Mouse (Mus musculus): Measurements from ENCODE around the gene Tmem88.

Gene Tmem88

DNA sequence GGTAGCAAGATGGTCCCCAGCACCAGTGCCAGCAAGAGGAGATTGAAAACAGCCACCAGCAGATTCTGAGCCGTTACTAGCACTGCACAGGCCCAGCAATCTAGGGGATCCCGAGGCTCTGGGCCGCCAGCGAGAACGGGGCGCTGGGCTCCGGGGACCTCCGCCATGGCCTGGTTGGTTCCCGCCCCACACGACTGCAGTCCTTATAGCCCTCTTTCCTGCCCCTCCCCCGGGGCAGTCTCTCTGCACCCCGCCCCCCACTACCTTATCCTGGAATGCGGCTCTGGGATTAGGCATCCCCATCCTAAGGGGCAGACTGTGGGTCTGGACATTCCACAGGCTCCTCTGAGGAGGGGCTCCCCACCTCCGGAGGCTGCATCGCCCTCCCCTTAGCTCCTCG, at the start of gene Tmem88:
Tmem88 (minus strand) TSS at position 176 of the 400 bp plus-strand sequence.
- DNase-seq: peak in 1 of 2 experiments; percentile 62

DNA sequence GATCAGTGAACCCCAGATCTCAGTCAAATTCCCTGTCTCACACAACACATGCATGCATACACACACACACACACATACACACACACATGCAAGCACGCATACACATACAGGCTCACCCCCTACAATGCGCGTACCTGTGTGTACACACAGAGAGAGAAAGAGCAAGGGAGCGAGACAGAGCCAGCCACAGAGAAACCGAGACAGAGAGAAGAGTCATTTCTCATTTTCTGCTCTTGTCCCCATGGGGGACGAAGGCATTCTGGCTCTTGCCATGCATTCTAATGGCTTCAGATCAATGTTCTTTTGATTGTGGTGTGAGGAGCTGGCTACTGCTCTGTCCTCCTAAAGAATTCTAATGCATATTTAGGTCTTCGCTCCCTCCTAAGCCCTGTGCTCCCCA, 49.3 kb upstream of the Tmem88 start:
- DNase-seq: no peak

DNA sequence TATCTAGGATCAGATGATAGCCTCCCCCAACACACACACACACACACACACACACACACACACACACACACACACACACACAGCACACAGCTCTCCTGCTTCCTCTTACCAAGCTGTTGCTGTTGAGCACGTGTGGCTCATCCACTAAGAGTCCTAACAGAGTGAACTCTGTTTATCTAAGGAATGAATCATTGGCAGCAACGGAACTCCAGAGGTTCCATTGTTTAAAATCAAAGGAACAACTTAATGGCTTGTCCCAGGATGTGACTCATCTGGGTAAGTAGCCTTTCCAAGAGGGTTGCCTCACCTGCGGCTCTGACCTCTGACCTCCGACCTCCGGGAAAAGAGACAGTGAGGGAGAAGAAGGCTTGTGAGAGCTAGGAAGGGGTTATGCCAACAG, 45.3 kb upstream of the Tmem88 start:
- DNase-seq: no peak

DNA sequence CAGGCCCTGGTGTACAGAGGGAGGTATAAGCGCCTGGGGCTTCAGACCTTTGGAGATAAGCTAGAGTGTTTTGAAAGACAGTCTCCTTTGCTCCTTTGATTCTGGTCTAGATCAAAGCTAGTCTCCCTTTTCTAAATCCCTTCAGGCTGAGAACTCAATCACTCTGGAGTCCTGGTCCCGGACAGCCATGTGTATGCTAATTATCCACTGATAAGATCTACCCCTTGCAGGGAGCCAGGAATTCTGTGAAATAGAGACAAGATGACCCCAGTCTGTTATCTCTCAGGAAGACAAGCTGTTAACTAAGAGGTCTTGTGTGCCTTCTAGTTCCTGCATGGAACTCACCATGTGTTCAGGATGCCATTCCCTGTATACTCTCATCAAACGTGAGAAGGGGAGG, 39.3 kb upstream of the Tmem88 start:
- DNase-seq: no peak

DNA sequence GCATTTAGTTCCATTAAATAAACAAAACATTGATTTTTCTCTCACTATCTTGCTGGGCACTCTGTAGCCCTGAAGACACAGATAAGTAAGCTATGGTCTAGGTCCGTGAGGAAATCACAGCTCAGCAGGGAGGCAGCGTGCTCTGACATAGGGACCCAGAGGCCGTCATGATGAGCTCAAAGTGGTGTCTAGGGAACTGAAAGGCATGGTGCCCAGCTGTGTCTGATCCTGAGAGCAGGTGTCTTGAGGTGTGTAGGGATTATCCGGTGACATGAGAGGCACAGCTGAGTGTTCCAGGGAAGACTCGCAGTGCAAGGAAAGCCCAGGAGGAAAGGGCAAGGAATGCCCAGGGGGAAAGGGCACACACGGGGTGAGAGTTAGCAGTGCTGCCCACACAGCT, 35.2 kb upstream of the Tmem88 start:
- DNase-seq: no peak

DNA sequence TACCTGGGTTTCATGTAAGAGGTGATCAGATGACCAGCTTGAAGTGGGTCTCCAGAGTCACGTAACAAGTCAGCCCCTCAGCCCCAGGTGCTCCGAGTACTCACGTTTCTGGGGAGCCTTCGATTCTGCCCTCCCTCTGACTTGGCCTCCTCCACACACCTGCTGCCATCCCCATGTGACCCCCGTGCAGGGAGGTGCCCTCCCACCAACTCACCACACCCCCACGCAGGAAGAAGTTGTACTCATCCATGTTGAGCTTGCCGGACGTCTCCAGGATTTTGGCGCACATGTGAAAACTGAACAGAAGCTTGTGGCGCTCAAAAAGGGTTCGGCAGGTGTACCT, 34.6 kb upstream of the Tmem88 start:
- DNase-seq: no peak

DNA sequence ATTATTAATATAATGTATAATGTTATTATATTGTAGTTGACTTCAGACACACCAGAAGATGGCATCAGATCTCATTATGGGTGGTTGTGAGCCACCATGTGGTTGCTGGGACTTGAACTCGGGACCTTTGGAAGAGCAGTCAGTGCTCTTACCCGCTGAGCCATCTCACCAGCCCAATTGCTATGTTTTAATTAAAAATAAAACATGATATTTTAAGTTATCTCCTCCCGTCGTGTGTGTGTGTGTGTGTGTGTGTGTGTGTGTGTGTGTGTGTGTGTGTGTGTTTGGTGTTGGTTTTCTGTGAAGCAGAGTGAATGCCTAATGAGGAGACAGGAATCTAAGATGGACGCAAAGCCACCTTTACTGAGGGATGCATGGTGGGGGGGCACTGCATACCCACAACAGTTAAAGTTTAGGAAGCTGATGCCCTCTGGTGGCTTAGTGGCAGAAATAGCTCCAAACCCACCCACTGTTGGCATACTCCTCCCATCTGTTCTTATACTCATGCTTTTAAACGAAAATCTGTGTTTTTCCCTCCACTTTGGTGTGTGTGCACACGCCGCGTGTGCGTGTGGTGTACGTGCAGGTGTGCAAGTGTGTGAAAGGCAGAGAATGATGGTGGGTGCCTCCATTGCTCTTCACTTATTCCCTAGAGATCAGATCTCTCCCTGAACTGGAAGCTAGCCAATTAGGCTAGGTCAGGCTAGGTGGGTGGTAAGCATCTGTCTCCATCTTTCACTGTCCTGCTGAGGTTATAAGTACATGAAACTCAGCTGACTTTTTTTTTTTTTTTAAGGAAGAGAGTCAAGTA, 34.0 kb upstream of the Tmem88 start:
- DNase-seq: peak; percentile 78 to 89

DNA sequence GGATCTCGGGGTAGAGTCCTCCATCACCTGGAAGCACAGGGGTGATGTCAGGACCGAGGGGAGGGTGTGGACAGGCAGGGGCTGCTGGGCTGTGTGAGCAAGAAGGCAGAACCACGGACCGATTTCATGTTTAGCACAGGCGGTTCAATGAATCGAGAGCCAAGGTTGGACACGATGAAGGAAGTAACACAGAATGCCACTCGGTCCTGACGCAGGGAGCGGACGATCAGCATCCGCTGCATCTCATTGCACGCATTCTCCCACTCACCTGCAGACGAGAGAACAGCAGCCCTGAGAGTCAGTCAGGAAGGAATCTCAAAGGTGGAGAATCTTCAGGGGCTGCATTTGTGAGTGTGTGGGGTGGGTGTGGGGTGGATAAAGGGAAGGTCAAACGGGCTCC, 32.6 kb upstream of the Tmem88 start:
- no peak for DNase-seq

DNA sequence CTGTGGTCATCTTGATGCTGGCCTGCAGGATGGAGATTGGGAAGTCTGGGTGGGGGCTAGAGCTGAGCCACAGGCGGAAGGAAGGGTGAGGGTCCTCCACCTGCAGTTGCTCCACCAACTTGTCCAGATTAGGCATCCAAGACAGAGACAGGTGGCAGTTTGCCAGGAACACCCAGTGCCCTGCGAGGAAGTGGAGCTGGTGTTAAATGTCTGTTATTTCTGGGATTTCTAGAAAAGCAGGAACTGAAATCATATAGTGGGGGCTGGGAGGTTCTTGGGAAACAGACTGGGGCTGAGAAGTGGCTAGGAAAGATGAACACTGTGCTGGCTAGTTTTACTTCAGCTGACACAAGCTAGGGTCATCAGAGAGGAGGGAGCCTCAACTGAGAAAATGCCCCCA, 31.3 kb upstream of the Tmem88 start:
- DNase-seq: peak in 1 of 2 experiments; percentile 49

DNA sequence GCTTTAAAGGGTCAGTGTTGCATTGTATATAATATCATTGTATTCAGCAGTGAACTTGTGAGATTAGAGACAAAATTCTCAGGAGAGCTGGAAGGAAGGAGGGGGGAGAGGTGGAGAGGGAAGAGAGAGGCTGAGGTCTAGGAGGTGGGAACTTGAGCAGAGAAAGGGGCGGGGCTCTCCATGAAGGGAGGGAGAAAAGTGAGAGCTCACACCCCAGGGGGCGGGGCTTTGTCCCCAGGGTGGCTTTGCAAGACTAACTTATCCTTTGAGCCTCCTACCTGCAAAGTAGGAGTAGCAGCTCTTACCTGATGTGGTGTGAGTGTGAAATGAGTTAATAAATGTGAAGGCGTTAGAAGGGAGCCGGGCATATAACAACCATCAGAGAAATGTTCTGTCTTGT, 30.7 kb upstream of the Tmem88 start:
- DNase-seq: no peak

DNA sequence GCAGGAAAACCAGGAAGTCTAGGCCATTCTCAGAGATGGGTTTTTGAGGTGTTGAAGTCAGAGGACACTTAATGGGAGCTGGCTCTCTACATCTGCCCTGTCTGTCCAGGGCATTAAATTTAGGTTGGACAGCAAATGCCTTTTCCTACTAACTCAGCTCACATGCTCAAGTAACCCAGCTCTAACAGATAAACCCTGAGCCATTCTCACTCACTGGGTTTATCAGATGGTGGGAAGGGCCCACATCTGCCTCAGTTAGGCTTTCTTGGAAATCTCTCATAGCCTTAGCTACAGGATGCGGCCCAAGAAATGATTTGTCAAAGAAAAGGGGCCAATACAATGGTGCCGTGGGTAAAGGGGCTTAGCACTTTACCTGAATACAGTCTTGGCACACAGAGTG, 28.2 kb upstream of the Tmem88 start:
- DNase-seq: no peak

DNA sequence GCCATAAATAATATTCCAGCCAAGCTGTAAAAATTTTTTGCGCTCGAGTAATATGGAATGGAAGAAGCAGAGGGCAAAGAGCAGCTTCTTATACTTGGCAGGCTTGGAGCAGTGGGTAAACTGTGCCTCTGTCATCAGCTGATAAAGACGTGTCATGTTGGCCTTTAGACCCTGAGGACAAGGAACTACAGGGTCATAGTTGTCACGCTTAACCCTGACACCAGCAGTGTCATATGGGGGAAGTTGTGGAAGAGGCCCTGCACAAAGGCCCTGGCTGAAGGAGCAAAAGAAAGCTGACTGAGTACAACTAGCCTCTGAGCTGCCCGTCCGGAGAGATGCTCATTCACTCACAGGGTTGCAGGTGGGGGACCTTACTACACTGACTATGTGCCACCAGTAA, 25.9 kb upstream of the Tmem88 start:
- no peak for DNase-seq

DNA sequence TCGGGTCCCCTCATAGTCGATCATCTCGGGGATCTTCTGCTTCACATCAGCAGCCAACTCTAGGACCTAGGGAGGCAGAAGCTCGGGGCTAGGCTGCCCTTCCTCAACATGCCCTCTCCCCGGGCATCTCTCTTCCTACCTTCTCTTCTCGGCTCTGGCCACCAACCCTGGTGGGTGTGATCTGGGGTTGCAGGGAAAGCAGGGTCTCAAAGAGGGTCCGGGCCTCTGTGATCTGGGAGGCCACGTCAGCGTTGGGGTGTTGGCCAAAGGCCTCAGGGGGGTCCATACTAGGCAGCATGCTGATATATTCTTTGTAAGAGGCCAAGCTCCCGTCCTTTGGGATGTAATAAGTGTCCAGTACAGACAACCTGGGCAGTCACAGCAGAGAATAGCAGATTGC, 24.8 kb upstream of the Tmem88 start:
- peak in 1 of 2 experiments; percentile 17 for DNase-seq

DNA sequence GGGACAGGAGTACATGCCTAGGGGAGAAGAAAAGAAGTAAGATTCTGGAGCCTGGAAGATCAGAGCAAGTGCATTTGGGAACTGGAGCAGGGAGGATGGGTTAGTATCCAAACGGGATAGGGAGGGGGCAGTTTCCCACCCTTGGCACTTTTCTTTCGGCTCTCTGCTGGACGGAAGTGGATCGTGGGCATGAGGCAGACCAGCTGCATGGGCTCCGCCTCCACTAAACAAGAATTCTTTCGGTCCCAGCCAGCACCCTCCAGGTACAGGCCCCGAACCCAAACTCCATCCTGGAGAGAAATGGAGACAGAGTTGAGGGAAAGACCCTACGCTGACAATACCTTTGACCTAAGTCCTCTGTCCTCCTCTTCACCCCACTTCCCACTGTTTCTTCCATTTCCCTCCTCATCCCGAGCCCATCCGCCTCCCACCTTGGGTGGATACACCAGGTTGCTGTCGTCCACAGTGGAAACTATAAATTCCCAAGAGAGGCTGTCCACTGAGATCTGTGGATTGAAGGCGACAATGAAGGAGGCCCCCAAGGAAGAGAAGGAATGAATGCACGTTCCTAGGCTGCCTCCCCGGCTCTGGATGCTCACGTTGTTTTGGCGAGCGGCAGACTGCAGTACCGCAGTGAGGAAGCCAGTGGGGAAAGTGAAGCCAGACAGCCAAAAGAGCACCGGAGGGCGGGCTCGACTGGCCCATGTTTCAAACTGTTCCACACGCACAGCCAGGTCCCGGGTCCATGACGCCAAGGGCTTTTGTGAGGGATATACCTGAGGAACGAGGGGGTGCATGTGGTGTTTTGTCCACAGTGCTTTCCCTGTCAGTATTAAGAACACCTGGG, 23.3 kb upstream of the Tmem88 start:
- DNase-seq: peak in 1 of 2 experiments; percentile 14

DNA sequence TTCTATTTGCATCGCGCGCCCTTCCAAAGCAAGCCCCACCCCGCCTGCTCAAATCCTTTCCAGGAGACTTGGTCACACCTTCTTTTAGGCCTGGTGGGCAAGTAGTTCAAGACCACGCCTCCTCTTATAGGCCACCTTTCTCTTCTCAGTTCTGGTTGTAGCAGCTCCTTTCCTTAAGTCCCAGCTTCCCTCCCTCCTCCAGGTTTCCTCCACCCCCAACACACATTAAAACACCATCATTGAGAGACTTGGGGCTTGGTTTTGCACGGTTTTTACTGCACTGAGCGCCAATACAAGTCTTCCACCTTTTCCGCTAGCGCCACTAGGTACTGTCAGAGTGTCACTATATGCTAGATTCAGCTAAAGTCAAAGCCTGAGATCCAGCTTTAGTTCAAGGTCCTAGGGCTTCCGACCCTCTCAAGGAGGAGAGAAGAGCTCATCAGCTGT, 22.5 kb upstream of the Tmem88 start:
- no peak for DNase-seq

DNA sequence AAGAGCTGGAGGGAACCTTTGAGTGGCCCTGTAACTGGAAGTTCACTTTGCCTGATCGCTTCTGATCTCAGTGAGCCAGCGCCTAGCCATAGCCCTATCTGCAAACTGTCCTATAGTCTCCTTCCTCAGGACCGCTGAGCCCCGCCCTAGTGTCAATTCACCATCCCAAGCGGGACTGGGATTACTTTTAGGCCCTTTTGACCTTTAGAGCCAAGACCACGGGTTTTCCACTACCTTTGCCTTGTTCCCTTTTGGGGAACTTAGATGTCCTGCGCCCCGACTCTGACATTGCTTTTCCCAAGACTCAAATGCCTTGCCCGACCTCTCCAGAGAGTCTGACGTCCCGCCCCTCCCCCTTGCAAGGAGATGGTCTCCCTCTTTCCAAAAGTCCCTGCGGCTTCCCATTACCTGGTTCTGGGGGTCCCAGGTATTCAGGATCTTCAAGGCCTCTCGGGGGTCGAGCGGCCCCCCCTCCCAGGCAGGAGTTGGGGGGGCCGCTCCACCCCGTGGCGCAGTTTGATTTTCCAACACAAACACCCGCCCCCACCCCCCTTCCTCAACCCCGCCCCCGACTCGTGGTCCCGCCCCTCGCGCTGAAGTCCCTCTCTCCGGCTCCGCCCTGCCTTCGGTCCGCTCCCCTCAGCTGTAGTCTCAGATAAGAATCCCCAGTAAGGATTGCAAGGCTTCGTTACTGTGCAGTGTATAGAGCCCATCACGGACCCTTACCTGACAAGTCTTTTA, 21.9 kb upstream of the Tmem88 start:
- peak; percentile 30 to 59 for DNase-seq

DNA sequence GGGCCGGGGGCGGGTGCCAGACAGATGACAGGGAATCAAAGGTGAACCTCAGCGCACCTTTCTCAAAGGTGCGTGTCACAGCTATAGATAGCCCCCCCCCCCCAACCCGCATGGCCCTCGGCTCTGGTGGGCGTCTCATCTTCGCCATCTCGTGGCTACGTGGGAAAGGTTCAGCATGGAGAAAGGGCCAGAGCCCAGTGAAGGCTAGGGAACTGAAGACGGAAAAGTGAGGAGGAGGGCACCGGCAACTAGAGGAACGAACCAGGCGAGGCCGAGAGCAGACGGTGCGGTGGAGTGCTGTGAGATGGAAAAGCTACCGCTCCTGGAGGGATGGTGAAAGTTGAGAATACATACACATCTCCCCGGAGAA, 21.4 kb upstream of the Tmem88 start:
- peak; percentile 54 to 67 for DNase-seq

DNA sequence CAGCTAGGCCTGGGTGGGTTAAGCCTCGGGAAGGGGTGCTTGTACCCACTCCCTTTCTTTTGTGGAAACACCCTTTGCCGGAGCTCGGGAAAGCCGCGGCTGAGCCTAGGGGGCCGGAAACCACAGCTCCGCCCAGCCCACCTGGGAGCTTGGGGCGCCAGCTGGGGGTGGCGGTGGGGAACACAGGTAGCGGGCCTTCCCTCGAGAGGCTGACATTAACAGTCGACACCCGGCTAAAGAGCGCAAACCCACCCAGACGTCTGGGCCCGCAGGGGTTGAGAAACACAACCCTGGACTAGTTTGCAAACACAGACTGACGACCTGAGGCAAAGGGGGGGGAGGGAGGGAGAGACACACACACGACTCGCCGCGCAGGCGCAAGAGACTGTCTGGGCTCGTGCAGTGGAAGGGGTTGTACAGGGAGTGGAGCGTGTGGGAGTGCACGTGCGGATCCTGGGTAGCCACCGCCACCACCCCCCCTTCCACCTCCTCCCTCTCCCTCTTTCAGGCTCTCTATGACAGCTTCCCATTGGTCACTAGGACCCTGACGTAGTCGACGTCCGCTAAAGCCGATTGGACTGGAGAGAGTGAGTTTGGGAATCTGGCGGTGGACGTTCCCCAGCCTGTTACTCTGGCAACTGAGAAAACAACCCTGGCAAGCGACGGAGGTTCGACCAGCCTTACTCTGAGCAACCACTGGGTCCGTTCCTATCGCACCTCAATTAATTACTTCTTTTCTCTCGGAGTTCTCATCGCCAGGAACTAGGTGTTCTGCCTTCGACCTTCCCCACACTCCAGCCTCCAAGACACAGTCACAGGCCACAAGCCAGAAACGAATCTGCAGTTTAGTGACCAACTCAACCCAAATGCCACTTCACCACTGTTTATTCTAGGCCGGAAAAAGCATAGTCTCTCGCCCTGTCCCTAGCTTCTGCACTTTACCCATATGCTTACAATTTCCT, 20.7 kb upstream of the Tmem88 start:
- DNase-seq: peak; percentile 91 to 95

DNA sequence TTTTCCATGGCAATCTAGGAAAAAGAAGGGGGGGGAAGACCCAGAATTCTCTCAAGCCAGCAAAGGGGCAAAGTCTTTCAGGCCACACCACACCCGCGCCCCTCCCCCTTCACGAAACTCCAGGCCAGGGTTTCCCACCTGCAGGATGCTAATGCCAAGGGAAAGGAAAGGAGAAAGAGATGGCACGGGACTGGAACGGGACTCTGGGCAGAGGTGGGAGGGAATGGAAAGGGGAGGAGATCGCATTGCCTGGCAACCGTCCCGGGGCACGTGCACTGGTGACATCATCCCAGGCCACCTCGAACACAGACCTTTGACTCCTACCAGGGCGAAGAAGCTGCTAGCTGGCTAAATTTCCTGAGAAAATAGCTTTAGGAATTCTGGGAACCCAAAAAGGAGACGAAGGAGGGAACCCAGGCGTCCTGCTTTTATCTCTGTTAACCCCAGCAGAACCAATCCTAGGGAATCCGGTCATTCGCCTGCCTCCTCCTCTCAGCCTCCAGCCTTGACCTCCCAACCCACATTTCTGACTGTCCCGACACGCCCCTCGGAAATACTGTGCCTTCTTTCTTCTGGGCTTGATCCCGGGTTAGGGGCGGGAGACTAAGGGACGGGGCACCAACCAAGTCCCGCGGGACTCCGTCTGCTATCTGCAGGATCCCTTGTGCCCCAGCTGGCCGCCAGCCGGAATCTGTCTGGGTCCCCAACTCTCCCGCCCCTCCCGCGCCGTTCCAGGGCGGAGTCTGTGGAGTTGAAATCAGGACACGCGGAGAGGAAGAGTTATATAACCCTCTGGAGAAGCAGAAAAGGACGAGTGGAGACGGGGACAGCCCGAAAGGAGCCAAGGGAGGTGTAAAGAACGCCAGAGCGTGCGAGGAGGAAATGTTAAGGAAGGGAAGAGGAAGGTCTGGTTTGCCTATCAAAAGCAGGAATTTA, 19.7 kb upstream of the Tmem88 start:
- DNase-seq: peak; percentile 97 to 99

DNA sequence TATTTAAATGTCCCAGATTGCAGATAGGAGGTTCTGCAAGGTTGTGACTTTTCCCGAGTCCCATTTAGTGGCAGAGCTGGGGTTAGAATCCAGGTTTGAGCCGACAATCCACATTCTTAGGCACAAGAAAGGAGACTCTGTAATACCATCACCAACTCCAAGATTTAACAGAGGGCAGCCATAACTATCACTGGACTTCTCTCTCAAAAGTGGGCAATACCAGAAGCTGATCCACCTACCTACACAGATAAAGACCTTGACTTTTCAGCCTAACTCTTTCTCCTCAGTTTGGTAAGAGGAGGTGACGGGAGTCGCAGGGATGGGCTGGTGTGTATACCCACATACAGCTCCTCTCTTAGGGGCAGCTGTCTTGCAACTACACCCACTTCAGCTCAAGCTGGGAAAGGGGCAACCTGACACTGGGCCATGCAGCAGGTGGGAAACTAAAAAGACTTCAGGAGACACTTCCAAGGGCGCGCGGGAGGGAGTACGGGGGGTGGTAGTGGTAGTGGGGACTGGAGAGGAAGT, 19.0 kb upstream of the Tmem88 start:
- peak in 1 of 2 experiments; percentile 22 for DNase-seq

DNA sequence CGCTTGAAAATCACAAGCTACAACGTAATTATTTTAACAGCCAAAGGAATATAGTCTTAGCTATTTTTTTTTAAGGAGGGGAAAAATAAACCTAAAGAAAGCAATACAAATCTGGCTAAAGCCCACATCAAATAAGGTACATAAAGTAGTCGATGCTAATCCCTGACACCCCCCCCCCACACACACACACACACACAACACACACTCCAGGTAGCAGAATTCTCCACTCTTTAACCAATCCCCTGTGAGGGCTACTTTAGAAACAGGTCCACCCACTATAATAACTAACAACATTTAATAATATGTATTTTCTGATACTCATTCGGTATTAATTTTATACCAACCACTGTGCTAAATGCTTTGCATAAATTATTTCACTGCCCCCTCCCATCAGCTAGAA, 18.5 kb upstream of the Tmem88 start:
- no peak for DNase-seq

Data from cerebellum, postnatal 25 days (tissue).